Mouse (Mus musculus) hindbrain, embryonic 16.5 days (tissue): ENCODE measurements at regions not wholly inside any gene's neighbourhood (a gene's known extent, or its start where the extent isn't known, plus 50 kb on each side); places are given as distances from the start of the nearest gene placed in this dataset.

Source experiments
- ATAC-seq: fragments of 200-750 bp; cut with Nextera tagmentation; 2 replicates; pipeline ENCODE4 v1.8.0; 2017; ENCODE audit warnings: moderate TSS enrichment, moderate library complexity
- H3K27ac ChIP-seq: fragments of 300-500 bp; sonication (generic); 2 replicates; pipeline ENCODE4 v1.5.1; 2014; ENCODE audit warnings: low read depth, mild to moderate bottlenecking, control low read depth, low read length, moderate library complexity
- H3K27me3 ChIP-seq: fragments of 300-500 bp; sonication (generic); replicated peaks from 2 replicates; pipeline ENCODE4 v1.6.1; 2014; ENCODE audit warnings: low read length; ENCODE audit not compliant: control insufficient read depth, insufficient read depth
- H3K36me3 ChIP-seq: fragments of 300-500 bp; sonication (generic); 2 replicates; pipeline ENCODE4 v1.6.1; 2014; ENCODE audit warnings: mild to moderate bottlenecking, low read length, moderate library complexity, mixed read lengths; ENCODE audit not compliant: control insufficient read depth, insufficient read depth
- H3K4me1 ChIP-seq: fragments of 300-500 bp; sonication (generic); 2 replicates; pipeline ENCODE4 v1.6.1; 2014; ENCODE audit warnings: low read depth, low read length; ENCODE audit not compliant: control insufficient read depth, insufficient read depth
- H3K4me2 ChIP-seq: fragments of 300-500 bp; sonication (generic); 2 replicates; pipeline ENCODE4 v1.6.1; 2014; ENCODE audit warnings: mild to moderate bottlenecking, low read length, control low read depth, moderate library complexity
- H3K4me3 ChIP-seq: fragments of 300-500 bp; sonication (generic); 2 replicates; pipeline ENCODE4 v1.5.1; 2014; ENCODE audit warnings: mild to moderate bottlenecking, low read length, control low read depth, moderate library complexity
- H3K9ac ChIP-seq: fragments of 300-500 bp; sonication (generic); 2 replicates; pipeline ENCODE4 v1.6.1; 2014; ENCODE audit warnings: low read depth, mild to moderate bottlenecking, control low read depth, low read length, moderate library complexity
- H3K9me3 ChIP-seq: fragments of 300-500 bp; sonication (generic); 2 replicates; pipeline ENCODE4 v1.6.1; 2014; ENCODE audit warnings: mild to moderate bottlenecking, low read length, moderate library complexity; ENCODE audit not compliant: control insufficient read depth
- WGBS: fragments of 180-500 bp; shearing (Covaris S2); extraction: QIAGEN DNeasy Blood & Tissue Kit; methylation state at CpG from one replicate; pipeline ENCODE4 v1.1.7; 2014; 5-methylcytosine and 5-hydroxymethylcytosine counted together

- Histone ChIP-seq H3K9me3 (no peaks in the 10 kb centered on the region), H3K4me1 (no peaks in the 10 kb centered on the region), H3K27ac (no peak overlapping the region), H3K4me2 (no peak overlapping the region), H3K27me3 (no peaks in the 10 kb centered on the region), H3K36me3 (no peaks in the 10 kb centered on the region), H3K4me3 (no peak overlapping the region), H3K9ac (no peak overlapping the region)
- 59% methylated on average over 1 of the region's 1 CpGs for WGBS
- ATAC-seq = no peak
Measured at GRCm38 (mm10) chr5:14415234-14415862, 99.4 kb upstream of the Pclo start.

GRCm38 (mm10) chr5:14453082-14453481, 61.6 kb upstream of the Pclo start:
- Histone ChIP-seq H3K27me3 (no peaks in the 10 kb centered on the region), H3K4me3 (no peak overlapping the region), H3K27ac (no peak overlapping the region), H3K9me3 (no peaks in the 10 kb centered on the region), H3K4me1 (no peaks in the 10 kb centered on the region), H3K9ac (no peak overlapping the region), H3K4me2 (no peak overlapping the region), H3K36me3 (no peaks in the 10 kb centered on the region)
- 54% methylated on average over 3 of the region's 5 CpGs for WGBS
- ATAC-seq = no peak
